Mouse (Mus musculus) liver, postnatal 0 days (tissue): ENCODE results near the gene Fbxo36.

Source experiments
- CTCF ChIP-seq: sonication (generic); IDR thresholded peaks from 2 replicates; pipeline ENCODE4 v1.5.1; 2016; ENCODE audit warnings: antibody characterized with exemption, low read depth
- EP300 ChIP-seq: IDR thresholded peaks from 2 replicates; pipeline ENCODE4 v1.6.1; 2016; ENCODE audit warnings: antibody characterized with exemption, low read depth, mild to moderate bottlenecking

DNA sequence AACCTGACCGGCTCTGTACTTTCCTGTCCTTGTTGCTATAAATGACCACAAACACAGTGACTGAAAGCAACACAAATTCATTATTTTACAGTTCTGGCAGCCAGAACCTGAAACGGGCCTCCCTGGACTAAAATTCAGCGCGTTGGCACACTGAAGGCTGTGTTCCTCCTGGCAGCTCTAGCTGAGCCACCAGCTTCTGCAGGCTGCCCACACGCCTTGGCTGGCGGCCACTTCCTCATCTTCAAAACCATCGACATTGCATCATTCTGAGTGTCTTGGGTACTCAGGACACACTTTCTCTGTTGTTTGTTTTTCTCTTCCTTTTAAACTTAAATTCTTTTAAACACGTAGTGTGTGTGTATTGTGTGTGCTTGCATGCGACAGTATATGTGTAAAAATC, 96.0 kb downstream of the Fbxo36 start:
- TF ChIP-seq CTCF (no peak), EP300 (no peak)
